Mouse (Mus musculus) cerebellum, adult (tissue): ENCODE results near the gene Rnf212.
A peak's percentile ranks its signal among the peaks of the same experiment; 100 is the strongest.

Source experiments
- ATAC-seq: cut with Nextera tagmentation; 2 replicates; pipeline ENCODE4 v1.9.2; 2017; ENCODE audit warnings: mild to moderate bottlenecking, moderate library complexity, mixed read lengths; ENCODE audit not compliant: insufficient number of reproducible peaks, low FRiP score, low TSS enrichment

The Rnf212 gene

GRCm38 (mm10) chr5:108713691-108714090 is 61.1 kb downstream of the Rnf212 start:
- no peak for ATAC-seq

GRCm38 (mm10) chr5:108713096-108713495 is 61.7 kb downstream of the Rnf212 start:
- ATAC-seq: no peak

DNA sequence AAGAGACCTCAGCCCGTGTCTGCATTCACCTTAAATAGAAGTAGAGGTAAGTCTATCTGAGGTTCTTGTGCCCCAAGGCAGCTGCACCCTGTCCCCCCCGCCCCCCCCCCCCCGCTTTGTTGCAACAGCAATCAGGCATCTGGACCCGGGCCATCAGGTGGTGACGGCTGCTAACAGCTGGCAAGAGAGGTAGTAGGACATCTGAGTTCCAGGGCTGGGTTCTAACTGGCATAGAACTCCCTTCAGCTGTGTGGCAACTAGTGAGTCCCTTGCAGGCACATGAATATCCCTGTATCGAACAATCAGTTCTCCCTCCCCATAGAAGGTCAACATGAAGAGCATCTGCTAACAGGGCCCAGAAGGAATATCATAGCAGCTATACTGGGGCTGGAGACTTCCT is 62.8 kb downstream of the Rnf212 start:
- ATAC-seq: no peak

- no peak for ATAC-seq
These were observed 65.6 kb downstream of the Rnf212 start for GRCm38 (mm10) chr5:108708981-108709731.

- ATAC-seq: no peak
These were observed 66.4 kb downstream of the Rnf212 start for GRCm38 (mm10) chr5:108708419-108708818.

DNA sequence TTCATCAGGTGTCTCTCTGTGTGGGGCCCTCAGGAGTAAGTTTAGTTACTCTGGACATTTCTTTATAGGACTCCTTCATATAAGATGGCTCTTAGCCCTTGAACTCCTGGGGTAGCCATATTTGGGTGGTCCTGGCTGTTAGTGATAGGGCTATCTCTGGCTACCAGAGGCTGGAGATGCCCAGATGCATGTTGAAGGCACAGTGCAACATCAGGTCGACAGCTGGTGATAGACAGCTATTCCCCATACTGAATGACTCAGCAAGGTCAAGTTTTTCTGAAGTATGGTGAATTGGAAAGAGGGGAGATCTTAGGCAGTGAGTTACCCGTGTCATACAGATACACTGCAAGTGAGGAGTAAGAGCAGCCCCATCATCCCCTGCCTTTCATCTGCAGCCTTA is 67.0 kb downstream of the Rnf212 start:
- ATAC-seq: no peak

DNA sequence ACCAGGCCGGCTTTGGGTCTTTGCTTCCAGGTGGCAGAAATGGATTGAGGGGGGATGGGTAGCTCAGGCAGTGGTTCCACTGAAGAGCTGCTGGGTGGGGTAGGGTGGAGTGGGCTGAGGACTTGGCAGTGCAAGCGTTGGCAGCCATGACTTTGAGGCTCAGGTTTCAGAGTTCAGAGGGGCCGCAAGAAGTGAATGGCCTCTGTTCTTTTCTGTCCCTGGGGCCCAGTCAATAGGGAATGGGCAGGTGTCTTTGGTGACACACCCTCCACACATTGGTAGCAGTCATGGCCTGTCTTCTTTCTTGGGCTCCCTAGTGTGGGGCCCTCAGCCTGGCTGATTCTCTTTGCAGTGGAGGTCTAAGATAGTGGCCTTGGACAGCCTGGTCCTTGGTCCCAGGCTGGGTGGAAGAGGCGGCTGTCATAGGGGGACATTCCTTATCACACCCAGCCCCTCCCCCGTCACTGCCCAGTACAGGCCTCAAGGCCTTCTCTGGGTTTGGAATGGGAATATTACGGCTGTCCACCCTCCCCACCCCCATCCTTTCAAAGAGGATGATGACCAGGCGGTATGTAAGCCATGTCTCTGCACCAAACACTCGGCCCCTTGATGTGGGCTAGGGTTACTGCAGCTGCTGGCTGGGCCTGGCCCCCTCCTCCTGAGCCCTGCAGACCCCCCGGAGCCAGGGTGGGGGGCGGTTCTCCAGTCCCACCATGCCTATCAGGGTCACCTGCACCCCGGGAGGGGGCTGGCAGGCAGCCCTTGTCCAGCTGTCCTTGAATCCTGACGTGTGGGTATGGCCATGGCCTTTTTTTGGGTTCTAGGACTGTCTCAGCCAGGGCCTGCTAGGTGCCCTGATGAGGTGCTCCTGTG is 70.8 kb downstream of the Rnf212 start:
- no peak for ATAC-seq

DNA sequence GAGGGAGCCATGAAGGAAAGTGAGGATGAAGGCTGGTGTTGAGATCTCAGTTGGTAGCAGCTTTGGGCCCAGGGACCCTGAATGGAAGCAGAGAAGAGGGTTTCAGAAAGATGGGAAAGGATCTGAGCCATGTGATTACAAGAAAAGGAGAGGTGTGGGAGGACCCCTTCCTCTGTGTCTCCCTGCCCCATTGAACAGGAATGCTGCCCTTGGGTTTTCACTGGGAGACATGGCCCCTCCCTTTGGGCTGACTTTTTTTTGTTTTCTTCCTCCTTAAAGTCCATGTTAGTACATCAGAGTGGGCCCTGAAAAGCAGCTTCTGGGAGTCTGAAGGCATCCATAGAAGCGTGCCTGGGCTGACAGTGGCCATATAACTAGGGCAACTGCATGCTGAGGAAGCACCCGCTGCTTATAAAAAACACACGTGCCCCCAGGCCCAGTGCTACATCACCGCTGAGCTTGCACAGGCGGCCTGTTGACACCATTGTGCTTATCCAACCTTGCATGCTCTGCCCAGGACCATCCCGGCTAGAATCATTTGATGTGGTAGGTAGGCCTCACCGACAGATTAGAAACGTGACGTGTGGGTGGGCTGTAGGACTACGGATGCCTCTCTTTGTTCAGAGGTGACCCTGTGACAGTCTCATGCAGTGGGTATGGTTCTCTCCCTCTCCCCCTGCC is 73.3 kb downstream of the Rnf212 start:
- ATAC-seq: no peak

- ATAC-seq: no peak
These were observed 74.4 kb downstream of the Rnf212 start for GRCm38 (mm10) chr5:108700346-108700745.

DNA sequence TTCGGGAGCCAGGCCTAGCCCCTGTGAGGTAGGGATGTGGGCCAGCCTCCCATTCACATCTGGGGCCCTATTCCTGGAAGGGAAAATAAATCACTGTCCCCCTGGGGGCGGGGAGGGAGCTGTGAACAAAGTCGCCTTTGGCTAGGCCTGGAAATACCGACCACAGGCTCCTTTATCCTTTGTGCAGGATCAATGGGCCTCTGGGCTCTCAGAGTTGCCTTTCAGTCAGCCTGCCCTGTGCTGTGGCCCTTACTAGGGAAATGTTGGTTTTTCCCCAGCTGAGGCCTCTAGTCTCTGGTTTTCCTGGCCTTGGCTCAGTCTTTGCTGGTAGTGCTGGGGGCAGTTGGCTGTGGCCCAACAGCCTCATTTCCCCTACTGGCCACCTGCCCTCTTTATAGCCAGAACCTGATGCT is 77.4 kb downstream of the Rnf212 start:
- ATAC-seq: no peak

GRCm38 (mm10) chr5:108696542-108696941 is 78.2 kb downstream of the Rnf212 start:
- ATAC-seq: no peak

DNA sequence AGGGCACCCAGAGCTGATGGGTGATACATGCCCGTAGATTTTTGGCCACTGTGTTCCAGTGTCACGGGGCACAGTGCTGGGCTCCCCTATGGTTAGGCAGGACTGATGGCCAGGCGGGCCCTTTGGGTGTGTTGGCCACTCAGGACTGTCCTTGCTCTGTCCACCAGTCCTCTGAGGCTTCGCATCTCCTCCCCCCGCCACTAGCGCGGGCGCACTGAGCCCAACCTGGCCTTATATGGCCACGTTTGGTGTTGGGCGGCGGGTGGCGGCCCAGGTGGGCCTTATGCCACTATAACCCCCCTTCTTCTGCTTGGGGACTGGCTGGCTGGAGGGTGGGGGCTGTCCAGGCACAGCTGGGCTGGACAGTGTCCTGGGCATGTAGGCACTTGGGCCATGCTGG is 78.9 kb downstream of the Rnf212 start:
- 0 out of 2 replicates have a peak, but pooled peaks have one; percentile 22 for ATAC-seq

DNA sequence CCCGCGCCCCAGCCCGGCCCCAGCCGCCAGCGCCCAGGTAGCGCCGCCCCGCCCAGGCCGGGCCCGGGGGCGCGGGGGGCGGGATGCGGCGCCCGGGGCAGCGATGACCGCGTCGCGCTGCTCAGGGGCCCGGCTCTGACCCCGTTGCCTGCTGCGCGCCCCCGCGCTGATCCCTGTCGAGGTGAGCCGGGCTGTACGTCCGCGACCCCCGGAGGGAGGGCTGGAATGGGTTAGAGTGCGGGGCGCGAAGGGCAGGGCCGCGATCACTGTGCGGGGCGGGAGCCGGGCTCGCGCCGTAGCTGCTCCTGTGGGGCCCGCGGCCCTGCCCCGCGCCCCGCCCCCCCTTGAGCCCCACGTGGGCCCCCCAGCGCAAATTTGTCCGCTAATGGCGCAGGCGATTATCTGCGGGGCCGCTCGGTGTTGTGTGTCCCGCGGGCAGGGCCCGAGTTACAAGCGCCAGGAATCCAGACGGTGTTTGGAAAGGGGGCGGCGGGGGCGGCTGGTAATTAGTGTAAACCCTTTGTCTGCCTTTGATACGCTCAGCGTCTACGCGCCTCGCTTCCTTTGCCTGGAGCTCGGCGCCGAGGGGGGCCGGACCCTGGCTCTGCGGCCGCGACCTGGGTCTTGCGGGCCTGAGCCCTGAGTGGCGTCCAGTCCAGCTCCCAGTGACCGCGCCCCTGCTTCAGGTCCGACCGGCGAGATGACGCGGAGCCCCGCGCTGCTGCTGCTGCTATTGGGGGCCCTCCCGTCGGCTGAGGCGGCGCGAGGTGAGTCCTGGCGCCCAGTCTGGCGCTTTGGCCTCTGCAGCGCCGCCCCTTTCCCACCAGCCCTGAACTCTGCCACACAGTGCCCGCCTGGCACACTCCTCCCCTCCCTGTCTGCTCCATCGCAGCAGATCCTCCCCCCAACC is 80.2 kb downstream of the Rnf212 start:
- ATAC-seq: no peak

- peak; percentile 37; the same call in 1 of the 2 replicates for ATAC-seq
These were observed 80.9 kb downstream of the Rnf212 start for GRCm38 (mm10) chr5:108693872-108694288.

- no peak for ATAC-seq
These were observed 82.5 kb downstream of the Rnf212 start, which contains the start of gene Fgfrl1 for GRCm38 (mm10) chr5:108692271-108692670. Fgfrl1 (plus strand) TSS chr5:108692382.

DNA sequence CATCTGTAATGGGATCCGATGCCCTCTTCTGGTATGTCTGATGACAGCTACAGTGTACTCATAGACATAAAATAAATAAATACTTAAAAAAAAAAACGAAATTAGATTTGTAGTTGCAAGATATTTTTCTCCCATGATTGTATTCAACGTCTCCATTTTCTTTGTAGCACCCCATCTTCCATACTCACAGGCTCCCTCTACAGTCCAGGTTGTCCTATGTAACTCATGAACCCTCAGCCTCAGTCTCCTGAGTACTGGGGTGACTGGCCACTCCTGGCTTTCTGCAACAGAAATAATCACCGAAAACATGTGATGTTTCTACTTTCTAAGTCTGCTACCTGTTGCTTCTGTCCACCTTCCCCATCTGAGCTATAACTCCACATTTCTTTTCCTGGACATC is 83.6 kb downstream of the Rnf212 start:
- no peak for ATAC-seq

DNA sequence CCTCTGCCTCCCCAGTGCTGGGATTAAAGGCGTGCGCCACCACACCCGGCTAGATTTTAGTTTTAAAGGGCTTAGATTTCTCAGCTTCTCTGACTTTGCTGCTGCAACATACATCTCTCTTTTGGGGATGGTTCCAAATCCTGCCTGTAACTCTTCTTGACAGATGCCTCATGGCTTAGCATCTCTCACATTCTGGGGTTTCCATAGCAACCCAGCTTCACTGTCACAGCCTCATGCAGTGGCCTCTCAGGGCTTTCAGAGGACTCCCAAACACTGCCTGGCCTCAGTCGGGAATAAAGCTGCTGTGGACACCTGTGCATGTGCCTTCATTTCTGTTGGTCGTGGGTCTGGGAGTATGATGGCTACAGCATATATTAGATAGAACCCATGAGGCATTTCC is 85.7 kb downstream of the Rnf212 start:
- no peak for ATAC-seq

- ATAC-seq: no peak
These were observed 93.9 kb downstream of the Rnf212 start for GRCm38 (mm10) chr5:108680871-108681270.

- ATAC-seq: no peak
These were observed 94.9 kb downstream of the Rnf212 start for GRCm38 (mm10) chr5:108679909-108680308.
